Mouse (Mus musculus) myocyte (in vitro differentiated cells): ENCODE measurements around the gene Nsun7.

Experiments
- CEBPB ChIP-seq: IDR thresholded peaks from 2 replicates; pipeline ENCODE4 v1.6.1; 2011; ENCODE audit warnings: mild to moderate bottlenecking, moderate library complexity; ENCODE audit not compliant: poor library complexity, insufficient read depth, severe bottlenecking
- E2F4 ChIP-seq: IDR thresholded peaks from one replicate; pipeline ENCODE4 v1.6.1; 2011; ENCODE audit warnings: mild to moderate bottlenecking, control low read depth, moderate library complexity; ENCODE audit not compliant: insufficient read depth
- MAX ChIP-seq: IDR thresholded peaks from one replicate; pipeline ENCODE4 v1.6.1; 2011; ENCODE audit warnings: low read depth, mild to moderate bottlenecking, control low read depth
- MYOD1 ChIP-seq, 3 experiments: IDR thresholded peaks; one replicate each; pipeline ENCODE4 v1.6.1; 2011; ENCODE audit warnings: control low read depth in 2 of 3, low read depth in 2 of 3, mild to moderate bottlenecking in 2 of 3, moderate library complexity in 1 of 3; ENCODE audit not compliant: insufficient read length in 2 of 3, control insufficient read depth in 1 of 3
- MYOG ChIP-seq, 3 experiments: IDR thresholded peaks; one replicate each; pipeline ENCODE4 v1.6.1; 2011; ENCODE audit warnings: control low read depth in 2 of 3, low read depth in 2 of 3, mild to moderate bottlenecking in 2 of 3; ENCODE audit not compliant: insufficient read length in 2 of 3, control insufficient read depth in 1 of 3, insufficient read depth in 1 of 3
- POLR2A ChIP-seq: IDR thresholded peaks from one replicate; pipeline ENCODE4 v1.6.1; 2011; ENCODE audit warnings: low read depth, mild to moderate bottlenecking, control low read depth, moderate library complexity; ENCODE audit not compliant: insufficient read length
- POLR2AphosphoS2 ChIP-seq: IDR thresholded peaks from one replicate; pipeline ENCODE4 v1.6.1; 2011; ENCODE audit warnings: low read depth, control low read depth; ENCODE audit not compliant: insufficient read length
- TCF12 ChIP-seq: IDR thresholded peaks from one replicate; pipeline ENCODE4 v1.6.1; 2011; ENCODE audit warnings: mild to moderate bottlenecking, control low read depth; ENCODE audit not compliant: poor library complexity, insufficient read depth, severe bottlenecking
- USF1 ChIP-seq: IDR thresholded peaks from one replicate; pipeline ENCODE4 v1.6.1; 2011; ENCODE audit warnings: low read depth, mild to moderate bottlenecking, control low read depth, moderate library complexity

DNA sequence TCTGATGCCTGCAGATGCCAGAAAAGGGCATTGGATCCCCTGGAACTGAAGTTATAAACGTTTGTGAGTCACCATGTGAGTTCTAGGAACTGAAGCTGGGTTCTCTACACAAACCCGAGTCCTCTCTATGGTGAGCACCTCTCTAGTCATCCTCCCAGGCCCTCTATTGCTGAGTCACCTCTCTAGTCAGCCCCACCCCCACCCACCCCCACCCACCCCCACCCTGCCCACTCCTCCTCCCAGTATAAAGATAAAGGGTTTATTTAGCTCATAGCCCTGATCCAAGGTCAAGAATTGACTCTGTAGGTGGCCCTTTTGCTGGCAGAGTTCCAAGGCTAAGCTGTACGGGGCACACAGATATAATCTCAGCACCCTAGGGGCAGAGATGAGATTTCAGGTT is 27.2 kb upstream of the Nsun7 start:
- no peak for TF ChIP-seq POLR2A
- TF ChIP-seq MAX: no peak
- TF ChIP-seq CEBPB: no peak
- TF ChIP-seq TCF12: no peak
- TF ChIP-seq MYOG (IDR thresholded peaks at IDR 0.05; ENCODE audit: control insufficient read depth in 1 of 3, insufficient read depth in 1 of 3, insufficient read length in 2 of 3, low read depth in 2 of 3): no peak
- TF ChIP-seq MYOD1 (IDR thresholded peaks at IDR 0.05; ENCODE audit: control insufficient read depth in 1 of 3, insufficient read length in 2 of 3, low read depth in 2 of 3): no peak
- TF ChIP-seq USF1: no peak
- no peak for TF ChIP-seq E2F4
- TF ChIP-seq POLR2AphosphoS2: no peak
